Mouse (Mus musculus): ENCODE measurements around the gene Mat2a.

The Mat2a gene

GRCm38 (mm10) chr6:72415181-72415580 is 24.2 kb downstream of the Mat2a start:
- no peak for DNase-seq (ENCODE audit: low spot score)

- DNase-seq (ENCODE audit: low spot score): peak; percentile 99
Observed at GRCm38 (mm10) chr6:72414076-72414756, 25.1 kb downstream of the Mat2a start, which contains the start of gene Ggcx. Gene Ggcx (plus strand): TSS chr6:72414308.

- DNase-seq (ENCODE audit: low spot score): no peak
Observed at GRCm38 (mm10) chr6:72410518-72410917, 28.8 kb downstream of the Mat2a start.

- DNase-seq (ENCODE audit: low spot score): no peak
Observed at GRCm38 (mm10) chr6:72410003-72410402, 29.4 kb downstream of the Mat2a start.

GRCm38 (mm10) chr6:72409567-72409966 is 29.8 kb downstream of the Mat2a start:
- peak; percentile 85 for DNase-seq (ENCODE audit: low spot score)

- peak; percentile 90 for DNase-seq (ENCODE audit: low spot score)
Observed at GRCm38 (mm10) chr6:72407119-72407518, 32.2 kb downstream of the Mat2a start.

DNA sequence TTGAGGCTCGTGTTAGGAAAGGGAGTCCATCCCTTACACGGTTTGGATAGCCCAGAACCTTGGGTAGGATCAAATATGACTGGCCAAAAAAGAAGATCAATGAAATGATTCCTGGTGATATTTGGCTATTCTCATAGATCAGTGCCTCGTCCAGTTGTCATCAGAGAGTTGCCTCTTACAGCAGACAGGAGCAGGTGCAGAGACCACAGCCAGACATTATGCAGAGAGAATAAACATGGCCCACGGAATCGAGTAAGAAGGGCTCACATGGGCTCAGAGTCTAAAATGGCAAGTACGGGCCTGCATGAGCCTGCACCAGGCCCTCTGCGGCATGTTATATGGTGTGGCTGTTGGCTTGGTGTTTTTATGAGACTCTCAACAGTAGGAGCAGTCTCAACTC is 34.0 kb downstream of the Mat2a start:
- DNase-seq (ENCODE audit: low spot score): no peak

DNA sequence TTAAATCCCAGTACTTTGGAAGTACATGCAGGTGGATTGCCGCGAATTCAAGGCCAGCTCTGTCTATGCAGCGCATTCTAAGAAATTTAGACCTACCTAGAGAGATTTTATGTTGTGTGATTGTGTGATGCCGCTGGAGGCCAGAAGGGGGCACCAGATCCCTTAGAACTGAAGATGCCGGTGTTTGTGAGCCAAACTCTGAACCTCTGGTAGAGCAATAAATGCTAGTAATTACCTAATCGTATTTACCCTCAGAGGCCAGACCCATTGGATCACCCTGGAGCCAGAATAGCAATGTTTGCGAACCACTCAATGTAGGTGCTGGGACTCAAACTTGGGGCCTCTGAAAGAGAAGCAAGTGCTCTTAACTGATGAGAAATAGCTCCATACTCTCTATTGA is 37.5 kb downstream of the Mat2a start:
- peak; percentile 85 for DNase-seq (ENCODE audit: low spot score)

DNA sequence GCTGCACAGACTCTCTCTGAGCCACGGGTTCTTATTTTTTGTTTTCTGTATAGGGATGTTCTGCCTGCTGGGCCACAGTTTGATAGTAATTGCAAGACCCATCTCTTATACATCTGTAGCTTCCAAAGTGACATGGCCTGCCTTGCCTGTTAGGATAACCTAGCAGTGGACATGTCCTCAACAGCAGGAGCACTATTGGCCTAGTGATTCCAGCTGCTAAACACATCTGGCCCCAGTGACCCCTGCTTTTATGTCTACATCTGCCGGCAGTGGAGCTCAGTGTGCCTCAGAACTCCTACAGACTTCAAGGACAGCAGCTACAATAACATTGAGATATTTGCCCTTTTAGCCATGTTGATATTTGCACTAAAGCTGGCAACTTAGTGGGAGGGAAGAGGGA is 39.4 kb downstream of the Mat2a start:
- DNase-seq (ENCODE audit: low spot score): no peak

GRCm38 (mm10) chr6:72396837-72397251 is 42.5 kb downstream of the Mat2a start:
- DNase-seq (ENCODE audit: low spot score): no peak

DNA sequence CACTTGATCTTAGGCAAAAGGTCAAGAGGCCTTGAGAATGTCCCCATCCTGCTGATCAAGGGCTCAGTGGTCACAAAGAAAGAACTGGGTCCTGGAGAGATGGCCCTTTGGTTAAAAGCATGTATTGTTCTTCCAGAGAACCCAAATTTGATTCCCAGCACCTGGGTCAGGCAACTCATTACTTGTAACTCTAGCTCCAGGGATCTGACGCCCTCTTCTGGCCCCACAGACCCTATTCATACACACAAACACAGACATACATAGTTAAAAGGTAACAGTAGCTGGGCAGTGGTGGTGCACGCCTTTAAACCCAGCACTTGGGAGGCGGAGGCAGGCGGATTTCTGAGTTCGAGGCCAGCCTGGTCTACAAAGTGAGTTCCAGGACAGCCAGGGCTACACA is 47.0 kb downstream of the Mat2a start:
- no peak for DNase-seq (ENCODE audit: low spot score)

- DNase-seq (ENCODE audit: low spot score): peak; percentile 59
Observed at GRCm38 (mm10) chr6:72390795-72391521, 48.4 kb downstream of the Mat2a start.

DNA sequence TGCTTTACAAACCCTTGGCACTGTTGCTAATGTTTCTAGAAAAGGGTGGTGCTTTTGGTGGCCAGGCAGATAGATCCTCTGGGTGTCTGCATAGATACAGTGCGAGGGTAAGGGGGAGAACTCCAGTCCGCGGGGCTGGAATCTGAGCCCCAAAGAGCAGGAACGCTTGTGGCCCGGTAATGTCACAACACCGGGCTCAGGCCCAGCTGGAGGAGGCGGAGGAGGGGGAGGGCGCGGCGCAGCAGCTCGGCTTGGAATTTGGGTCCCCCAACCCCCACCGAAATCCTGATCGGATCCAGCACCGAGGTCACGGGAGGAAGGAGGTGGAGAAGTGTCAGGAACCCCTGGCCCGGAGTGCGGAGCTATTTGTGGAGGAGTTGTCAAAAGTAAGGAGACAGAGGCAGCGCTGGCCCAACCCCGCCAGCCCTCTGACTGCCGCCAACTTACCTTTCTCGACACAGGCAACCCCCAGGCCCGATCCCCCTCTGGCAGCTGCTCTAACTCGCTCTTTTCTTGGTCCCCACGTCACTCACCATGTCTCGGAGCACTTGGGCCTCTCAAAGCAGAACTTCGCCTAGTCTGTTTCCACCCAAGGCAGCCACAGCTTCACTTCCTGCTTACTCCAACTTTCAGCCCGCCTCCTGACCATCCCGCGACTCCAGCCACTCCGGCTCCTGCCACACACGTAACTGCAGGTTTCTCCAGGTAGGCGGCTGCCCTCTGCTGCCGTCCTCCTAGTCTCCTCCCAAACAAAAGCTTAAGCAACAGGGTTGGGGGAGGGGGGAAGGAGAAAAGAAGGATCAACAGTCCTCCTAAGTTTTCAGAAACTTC is 49.2 kb downstream of the Mat2a start, which contains the start of gene Vamp8:
Vamp8 (minus strand) TSS at position 763 of the 831 bp plus-strand sequence.
- DNase-seq (ENCODE audit: low spot score): peak; percentile 90

GRCm38 (mm10) chr6:72389471-72389940 is 49.9 kb downstream of the Mat2a start:
- DNase-seq (ENCODE audit: low spot score): no peak

DNA sequence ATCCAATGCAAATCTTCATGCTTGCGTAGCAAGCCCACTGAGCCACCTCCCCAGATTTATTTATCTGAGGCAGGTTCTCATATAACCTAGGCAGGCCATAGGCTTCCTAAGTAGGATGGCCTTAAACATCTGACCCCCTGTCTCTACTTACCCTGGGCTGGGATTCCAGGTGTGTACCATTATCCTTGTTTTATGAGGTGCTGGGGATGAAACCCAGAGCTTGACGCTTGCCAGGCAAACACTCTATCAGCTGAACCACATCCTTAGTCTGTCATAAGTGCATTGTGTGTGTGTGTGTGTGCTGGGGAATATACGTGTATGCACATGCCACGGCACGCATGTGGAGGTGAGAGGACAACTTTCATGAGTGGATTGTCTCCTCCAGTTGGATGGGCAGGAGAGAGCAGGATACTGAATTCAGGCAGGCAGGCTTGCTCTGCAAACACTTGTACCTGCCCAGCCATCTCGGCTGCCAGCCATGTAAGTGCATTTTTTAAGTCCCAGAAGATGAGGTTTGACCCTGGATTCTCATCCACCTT is 50.5 kb downstream of the Mat2a start:
- DNase-seq (ENCODE audit: low spot score): no peak

- DNase-seq (ENCODE audit: low spot score): no peak
Observed at GRCm38 (mm10) chr6:72388266-72388665, 51.1 kb downstream of the Mat2a start.

DNA sequence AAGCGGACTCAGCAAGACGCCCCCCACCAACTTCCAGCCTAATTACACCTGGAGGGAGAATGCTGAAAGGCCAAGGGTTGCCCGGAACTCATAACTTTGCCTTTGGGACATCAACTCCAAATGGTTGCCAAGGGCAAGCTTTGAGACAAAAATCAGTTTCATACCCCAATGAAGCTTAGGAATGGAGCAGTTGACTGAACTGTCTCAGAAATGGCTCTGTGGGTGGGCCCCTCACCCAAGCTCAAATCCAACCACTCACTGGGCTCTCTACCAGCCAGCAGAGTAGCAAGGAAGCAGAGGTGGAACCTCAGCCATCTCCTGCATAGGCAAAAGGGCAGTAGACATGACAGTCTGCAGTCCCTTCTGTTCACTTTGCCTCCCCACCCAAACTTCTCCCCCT is 51.5 kb downstream of the Mat2a start:
- no peak for DNase-seq (ENCODE audit: low spot score)

DNA sequence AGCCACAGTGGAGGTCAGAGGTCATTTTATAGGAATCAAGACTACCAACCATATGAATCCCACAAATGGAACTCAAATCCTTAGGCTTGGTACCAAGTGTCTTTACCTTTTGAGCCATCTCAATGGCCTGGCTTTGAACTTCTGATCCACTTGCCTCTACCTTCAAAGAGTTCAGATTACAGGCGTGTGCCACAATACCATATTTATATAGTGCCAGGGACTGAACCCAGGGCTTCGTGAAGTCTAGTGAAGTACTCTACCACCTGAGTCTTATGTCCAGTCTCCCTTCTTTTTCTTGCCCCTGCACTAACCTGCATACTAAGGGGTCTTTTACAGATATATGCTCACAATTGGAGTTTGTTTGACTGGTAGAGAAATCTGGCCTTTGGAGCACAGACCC is 52.8 kb downstream of the Mat2a start:
- no peak for DNase-seq (ENCODE audit: low spot score)

DNA sequence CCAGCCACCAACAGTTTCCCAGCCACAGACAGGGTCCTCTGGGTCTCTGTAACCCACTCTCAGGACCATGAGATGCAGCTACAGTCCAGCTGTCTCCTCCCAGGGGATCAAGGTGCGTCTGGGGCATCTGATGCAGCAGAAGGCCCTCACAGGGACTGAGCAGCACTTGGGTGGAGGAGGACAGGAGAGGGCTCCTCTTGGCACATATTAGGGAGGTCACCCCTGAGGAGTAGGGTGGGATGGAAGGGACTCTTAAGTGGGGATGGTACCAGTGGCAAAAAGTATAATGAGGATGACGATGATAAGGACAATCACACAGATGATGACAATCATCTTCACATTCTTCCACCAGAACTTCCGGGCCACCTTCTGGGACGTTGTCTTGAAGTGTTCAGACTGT is 54.1 kb downstream of the Mat2a start:
- DNase-seq (ENCODE audit: low spot score): no peak

- no peak for DNase-seq (ENCODE audit: low spot score)
Observed at GRCm38 (mm10) chr6:72383952-72384351, 55.4 kb downstream of the Mat2a start.

GRCm38 (mm10) chr6:72383142-72383820 is 56.1 kb downstream of the Mat2a start:
- no peak for DNase-seq (ENCODE audit: low spot score)

Measured in testis, postnatal 10 days (tissue).